Mouse (Mus musculus): ENCODE data around the gene Ube2cbp. TPM values are rescaled to one million over a fixed set of nuclear protein-coding genes. Genes with fewer than 3 reads are reported as not detected.

Gene Ube2cbp
- total RNA-seq (2021) = 1 to 10 TPM; 3.1 to 4.7 TPM
- long read RNA-seq, experiment 1, transcript Ube2cbp-201 (10 exons, 1,790 nt) = major isoform, 6 of 8 reads
- long read RNA-seq, experiment 1, partial matches to known transcripts = 0 of 8 reads
- long read RNA-seq, experiment 1, other reads (novel, unspliced or antisense) = 2 of 8 reads
- long read RNA-seq, experiment 2, transcript Ube2cbp-201 (10 exons, 1,790 nt) = major isoform, 6 of 8 reads
- long read RNA-seq, experiment 2, partial matches to known transcripts = 1 of 8 reads
- long read RNA-seq, experiment 2, other reads (novel, unspliced or antisense) = 1 of 8 reads

GRCm38 (mm10) chr9:86464151-86465105, at the start of gene Ube2cbp:
Gene Ube2cbp, minus strand, starts transcription at chr9:86464950.
- DNase-seq = peak; percentile 91
- intact Hi-C loops (cut with DNase I) = loop anchor here (5.0 to 10.0 kb wide), 2 partner anchors 108 to 710 kb away; partner anchors contain the start of genes Pgm3 and Rwdd2a
- TF ChIP-seq CTCF (IDR thresholded peaks at IDR 0.05) = peak; percentile 100; the same call in 1 of the 2 replicates
- Histone ChIP-seq H3K4me3 (peak within 1 kb of the TSS; percentile 95), H3K27ac (peak within 1 kb of the TSS; percentile 93)

DNA sequence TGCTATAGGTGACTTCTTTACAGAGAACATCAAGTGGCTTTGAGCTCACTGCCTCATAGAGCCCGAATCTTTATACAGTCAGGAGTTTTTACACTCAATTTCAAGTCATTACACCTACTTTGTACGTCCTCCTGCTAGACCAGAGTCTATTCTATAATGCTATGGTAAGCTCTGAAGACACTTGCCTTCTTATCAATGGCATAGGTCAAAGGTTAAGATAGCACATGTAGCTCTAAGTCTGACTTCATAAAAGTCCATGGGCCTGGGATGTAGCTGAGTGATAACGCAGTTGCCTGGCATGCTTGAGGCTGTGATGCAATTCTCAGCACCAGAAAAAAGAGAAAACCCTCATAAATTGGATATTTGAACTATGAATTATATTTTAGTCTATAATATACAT, 49.6 kb upstream of the Ube2cbp start:
- DNase-seq = no peak
- Histone ChIP-seq H3K4me3 (no peak overlapping the region), H3K27ac (no peak overlapping the region)
- intact Hi-C loops (cut with DNase I) = no loop called here
- TF ChIP-seq CTCF (IDR thresholded peaks at IDR 0.05) = no peak

GRCm38 (mm10) chr9:86513733-86514132, 49.0 kb upstream of the Ube2cbp start:
- intact Hi-C loops (cut with DNase I) = no loop called here
- DNase-seq = peak; percentile 29
- no peak overlapping the region for H3K4me3 ChIP-seq
- H3K27ac ChIP-seq = no peak overlapping the region
- TF ChIP-seq CTCF (IDR thresholded peaks at IDR 0.05) = no peak

- intact Hi-C loops (cut with DNase I) = no loop called here
- no peak for TF ChIP-seq CTCF (IDR thresholded peaks at IDR 0.05)
- no peak for DNase-seq
- Histone ChIP-seq H3K4me3 (no peak overlapping the region), H3K27ac (no peak overlapping the region)
These were observed 42.7 kb upstream of the Ube2cbp start for GRCm38 (mm10) chr9:86507437-86507836.

DNA sequence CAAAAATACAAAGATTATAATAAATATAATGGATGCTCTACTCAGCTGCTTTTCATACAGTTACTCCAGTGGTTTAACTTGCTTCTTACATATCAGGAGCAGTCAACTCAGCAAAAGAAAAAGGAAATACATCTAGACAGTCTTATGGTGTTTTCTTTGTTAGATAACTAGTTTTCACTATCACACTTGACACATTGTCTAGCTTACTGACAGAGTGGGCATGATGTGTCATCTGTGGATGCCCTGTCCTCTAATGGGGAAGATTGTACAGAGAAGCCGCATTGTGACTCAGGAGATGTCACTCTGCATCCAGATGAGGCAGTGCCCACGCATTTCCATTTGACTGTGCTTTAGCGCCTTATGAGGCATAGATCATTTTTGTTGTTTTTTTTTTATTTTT, 34.3 kb upstream of the Ube2cbp start:
- intact Hi-C loops (cut with DNase I) = loop anchor here (5.0 kb wide), 1 partner anchor 63 kb away; no protein-coding TSS in a partner anchor
- Histone ChIP-seq H3K4me3 (no peak overlapping the region), H3K27ac (no peak overlapping the region)
- TF ChIP-seq CTCF (IDR thresholded peaks at IDR 0.05) = no peak
- no peak for DNase-seq

DNA sequence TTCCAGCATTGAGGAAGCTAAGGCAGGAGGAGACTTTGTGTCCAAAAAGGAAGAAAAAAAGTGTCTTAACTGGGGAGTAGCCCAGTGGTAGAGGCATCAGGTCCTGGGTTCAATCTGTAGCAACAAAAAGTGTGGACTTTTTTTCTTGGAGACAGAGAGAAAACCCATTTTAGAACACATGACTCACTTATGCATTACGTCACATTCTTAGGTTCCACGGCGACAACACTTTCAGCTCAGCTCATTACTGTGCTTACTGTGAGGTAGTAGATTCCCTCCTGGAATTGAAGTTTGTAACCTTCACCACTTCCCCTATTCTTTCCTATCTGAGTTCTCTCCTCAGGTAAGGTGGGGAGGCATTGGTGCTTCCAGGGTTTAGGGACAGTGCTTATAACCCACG, 31.5 kb upstream of the Ube2cbp start:
- DNase-seq = no peak
- H3K27ac ChIP-seq = no peak overlapping the region
- intact Hi-C loops (cut with DNase I) = loop anchor here (5.0 kb wide), 1 partner anchor 66 kb away; no protein-coding TSS in a partner anchor
- H3K4me3 ChIP-seq = no peak overlapping the region
- TF ChIP-seq CTCF (IDR thresholded peaks at IDR 0.05) = no peak

DNA sequence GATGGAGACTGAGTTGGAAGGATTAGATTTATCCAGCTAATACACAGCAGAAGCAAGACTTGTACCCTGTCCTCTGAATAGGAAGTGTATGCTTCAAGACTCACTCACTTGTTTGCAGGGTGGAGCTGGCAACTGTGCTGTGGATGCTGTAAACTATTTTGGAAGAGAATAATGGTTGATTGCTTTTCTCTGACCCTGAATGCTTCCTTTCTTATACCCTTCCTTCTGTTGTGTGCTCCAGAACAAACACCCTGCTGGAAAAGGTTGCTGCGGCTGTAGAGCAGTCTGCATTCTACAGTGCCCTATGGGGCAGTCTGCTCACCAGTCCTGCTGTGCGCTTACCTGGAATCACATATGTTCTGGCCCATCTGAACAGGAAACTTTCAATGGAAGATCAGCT, 27.0 kb upstream of the Ube2cbp start:
- Histone ChIP-seq H3K4me3 (no peak overlapping the region), H3K27ac (no peak overlapping the region)
- no peak for TF ChIP-seq CTCF (IDR thresholded peaks at IDR 0.05)
- DNase-seq = no peak
- intact Hi-C loops (cut with DNase I) = no loop called here

GRCm38 (mm10) chr9:86482236-86482635, 17.5 kb upstream of the Ube2cbp start:
- no peak for DNase-seq
- Histone ChIP-seq H3K4me3 (no peak overlapping the region), H3K27ac (no peak overlapping the region)
- no peak for TF ChIP-seq CTCF (IDR thresholded peaks at IDR 0.05)
- intact Hi-C loops (cut with DNase I) = no loop called here

- Histone ChIP-seq H3K4me3 (no peak overlapping the region), H3K27ac (no peak overlapping the region)
- intact Hi-C loops (cut with DNase I) = no loop called here
- DNase-seq = no peak
- no peak for TF ChIP-seq CTCF (IDR thresholded peaks at IDR 0.05)
These were observed 13.8 kb upstream of the Ube2cbp start for GRCm38 (mm10) chr9:86478414-86479093.

GRCm38 (mm10) chr9:86476763-86477162, 12.0 kb upstream of the Ube2cbp start:
- no peak for DNase-seq
- H3K27ac ChIP-seq = no peak overlapping the region
- H3K4me3 ChIP-seq = no peak overlapping the region
- no peak for TF ChIP-seq CTCF (IDR thresholded peaks at IDR 0.05)
- intact Hi-C loops (cut with DNase I) = no loop called here

DNA sequence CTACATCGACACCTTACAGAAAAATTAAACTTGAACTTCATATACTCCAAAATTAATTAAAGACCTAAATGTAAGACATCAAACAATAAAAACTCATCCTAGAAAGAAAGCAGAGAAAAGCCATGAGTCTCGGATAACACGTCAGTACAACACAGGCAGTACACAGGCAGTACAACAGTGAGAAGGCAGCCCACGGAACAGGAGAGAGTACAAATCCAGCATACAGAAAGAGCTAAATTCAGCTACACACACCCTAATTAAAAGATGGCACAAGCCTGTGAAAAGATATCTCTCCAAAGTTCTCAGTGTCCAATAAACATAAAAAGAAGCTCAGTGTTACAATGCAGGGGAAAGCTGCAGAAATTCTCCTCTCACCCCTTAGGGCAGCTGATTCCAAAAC, 11.2 kb upstream of the Ube2cbp start:
- no peak for TF ChIP-seq CTCF (IDR thresholded peaks at IDR 0.05)
- DNase-seq = no peak

More for the DNA sequence above, 11.2 kb upstream of the Ube2cbp start:
- Histone ChIP-seq H3K27ac (no peak overlapping the region), H3K4me3 (no peak overlapping the region)
- intact Hi-C loops (cut with DNase I) = no loop called here

Measured in gastrocnemius, adult 2 months (tissue).